ENCODE assay signal across 12 mouse cellular contexts in the genomic region with DNA sequence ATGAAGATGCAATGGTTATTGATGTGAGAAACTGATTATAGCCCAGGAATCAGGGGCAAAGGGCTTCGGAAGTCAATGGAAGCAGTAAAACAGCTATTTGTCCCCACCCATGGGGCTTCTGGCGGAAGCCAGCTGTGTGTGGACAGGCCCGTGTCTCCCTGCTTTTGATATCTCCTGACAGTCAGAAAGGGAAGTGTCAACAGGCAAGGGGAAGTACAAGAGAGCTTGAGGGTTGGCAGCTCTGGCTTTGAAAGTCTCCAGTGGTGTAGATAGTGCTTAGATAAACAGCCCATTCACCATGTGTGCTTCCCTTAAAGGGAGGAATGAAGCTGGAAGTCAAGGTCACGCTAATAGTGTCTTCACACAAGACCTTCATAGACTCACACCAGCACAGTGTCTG.
DNase-seq lines count a peak whose midpoint lies in the region; ATAC-seq and TF ChIP-seq lines count a peak whose summit lies in the region.
"Had no signal": no experiment of that assay in that cellular context is flagged by ENCODE, and none has a peak within 500 bp of the region (broad histone marks: within the 10 kb centered on the region; RNA-seq: fewer than 3 reads in every experiment).

No protein-coding gene starts in this region.

- no peak for ATAC-seq in liver, embryonic 11.5 days (replicated peaks; ENCODE audit: low FRiP score)
- ATAC-seq in heart, embryonic 12.5 days (ENCODE audit: insufficient number of reproducible peaks, low FRiP score): peak; percentile 55; the same call in 1 of the 2 replicates
- ATAC-seq: midbrain, embryonic 13.5 days had no signal

- no peak overlapping the region for H3K4me2 ChIP-seq in liver, embryonic 11.5 days
- no peak overlapping the region for H3K4me2 ChIP-seq in heart, embryonic 12.5 days
- H3K4me2 ChIP-seq: hindbrain, embryonic 14.5 days; liver, embryonic 13.5 days; midbrain, embryonic 13.5 days had no signal

- no peak for TF ChIP-seq CTCF in layer of hippocampus, adult 2 months (conservative IDR thresholded peaks at IDR 0.05)

- no peaks in the 10 kb centered on the region for H3K4me1 ChIP-seq in liver, embryonic 11.5 days (replicated peaks; ENCODE audit: control insufficient read depth, insufficient read depth, low read length)
- peaks cover 10% of the 10 kb centered on the region for H3K4me1 ChIP-seq in heart, embryonic 12.5 days (replicated peaks)
- H3K4me1 ChIP-seq: midbrain, embryonic 13.5 days had no signal

- H3K27ac ChIP-seq in liver, embryonic 11.5 days (ENCODE audit: low read depth, low read length): no peak overlapping the region
- peak overlapping the region; percentile 23; the same call in 1 of the 2 replicates for H3K27ac ChIP-seq in heart, embryonic 12.5 days (ENCODE audit: poor library complexity, severe bottlenecking)
- no peak overlapping the region for H3K27ac ChIP-seq in layer of hippocampus, adult 2 months
- H3K27ac ChIP-seq: hindbrain, embryonic 14.5 days; kidney, postnatal 0 days; liver, embryonic 13.5 days; midbrain, embryonic 13.5 days had no signal

- no peak overlapping the region for H3K9ac ChIP-seq in liver, embryonic 11.5 days (ENCODE audit: low read depth, low read length)
- H3K9ac ChIP-seq in heart, embryonic 12.5 days: no peak overlapping the region
- H3K9ac ChIP-seq: hindbrain, embryonic 14.5 days; liver, embryonic 13.5 days; midbrain, embryonic 13.5 days had no signal

- no peak overlapping the region for H3K4me3 ChIP-seq in liver, embryonic 11.5 days (ENCODE audit: low read depth, low read length)
- H3K4me3 ChIP-seq in heart, embryonic 12.5 days: no peak overlapping the region
- H3K4me3 ChIP-seq in layer of hippocampus, adult 2 months: no peak overlapping the region
- H3K4me3 ChIP-seq: liver, embryonic 13.5 days; midbrain, embryonic 13.5 days had no signal

- H3K27me3 ChIP-seq in liver, embryonic 11.5 days (replicated peaks; ENCODE audit: control insufficient read depth, insufficient read depth, low read length): no peaks in the 10 kb centered on the region
- no peaks in the 10 kb centered on the region for H3K27me3 ChIP-seq in heart, embryonic 12.5 days (replicated peaks)
- H3K27me3 ChIP-seq: liver, embryonic 13.5 days; midbrain, embryonic 13.5 days had no signal

- no peaks in the 10 kb centered on the region for H3K9me3 ChIP-seq in liver, embryonic 11.5 days (ENCODE audit: control insufficient read depth, low read length)
- 0 out of 2 replicates have a peak, but pooled peaks cover 3% of the 10 kb centered on the region for H3K9me3 ChIP-seq in heart, embryonic 12.5 days (replicated peaks)
- H3K9me3 ChIP-seq: liver, embryonic 13.5 days; midbrain, embryonic 13.5 days had no signal

- no peaks in the 10 kb centered on the region for H3K36me3 ChIP-seq in liver, embryonic 11.5 days (ENCODE audit: control insufficient read depth, insufficient read depth, low read length)
- H3K36me3 ChIP-seq in heart, embryonic 12.5 days: no peaks in the 10 kb centered on the region
- H3K36me3 ChIP-seq: liver, embryonic 13.5 days; midbrain, embryonic 13.5 days had no signal

- DNase-seq in liver (peak; percentile 9), MEL-GATA-1-ER (ENCODE audit: extremely low read depth, low read depth) (peak; percentile 85), adipocyte (ENCODE audit: low spot score) (no peak)
- DNase-seq in liver, embryonic 11.5 days (ENCODE audit: low spot score): no peak
- peak; percentile 14 to 25 for DNase-seq in monocyte, adult 2 months (ENCODE audit: low read depth in 1 of 2, low spot score in 2 of 2)
- no peak for DNase-seq in layer of hippocampus, adult 2 months (ENCODE audit: low spot score in 2 of 2)
- DNase-seq: embryo, embryonic 11 days; liver, embryonic 13.5 days had no signal

- WGBS in liver, embryonic 11.5 days: 43% methylated on average over 4 of the region's 4 CpGs
- 17% methylated on average over 4 of the region's 4 CpGs for WGBS in heart, embryonic 12.5 days

Comparison
In these comparisons a context has a peak if more than half of its experiments do, and no peak if none do; other contexts are left out.
1. DNase-seq: peak in liver (single experiment), MEL-GATA-1-ER (single experiment) and monocyte, adult 2 months (2 of 2); none in liver, embryonic 11.5 days (single experiment), layer of hippocampus, adult 2 months (0 of 2) and adipocyte (single experiment).